ENCODE assay signal across 26 mouse cellular contexts in genomic region chr6:29873654-29874053, GRCm38 (mm10). TPM values are rescaled to one million over a fixed set of nuclear protein-coding genes. Genes with fewer than 3 reads are reported as not detected.
DNase-seq lines count a peak whose midpoint lies in the region; ATAC-seq and TF ChIP-seq lines count a peak whose summit lies in the region.
"Had no signal": no experiment of that assay in that cellular context is flagged by ENCODE, and none has a peak within 500 bp of the region (broad histone marks: within the 10 kb centered on the region; RNA-seq: fewer than 3 reads in every experiment).

No protein-coding gene starts in this region.

- DNase-seq in heart, adult 11 months, result peak; percentile 84
- DNase-seq in heart, postnatal 14 days, result no peak
- DNase-seq in heart, postnatal 36 days, result no peak
- no peak for DNase-seq in liver, embryonic 14.5 days (ENCODE audit: low read depth in 3 of 3, low spot score in 3 of 3)
- no peak for DNase-seq in right cerebral cortex, postnatal 25 days
- DNase-seq: adrenal gland, adult 8-10 months; cerebellum, adult 11-12 months; cerebellum, postnatal 10 days; gastrocnemius, postnatal 10 days; kidney, adult 18-20 months; kidney, postnatal 10 days; lung, adult 2 months; lung, postnatal 14 days; right cerebral cortex, adult 18-20 months; thymus, postnatal 36 days had no signal

- 47% methylated on average over 2 of the region's 2 CpGs for WGBS in heart, embryonic 14.5 days
- 55% methylated on average over 2 of the region's 2 CpGs for WGBS in liver, embryonic 14.5 days (ENCODE audit: insufficient replicate concordance)
- 73% methylated on average over 2 of the region's 2 CpGs for WGBS in kidney, embryonic 14.5 days

- H3K36me3 ChIP-seq in heart, embryonic 14.5 days (ENCODE audit: control insufficient read depth, insufficient read depth, low read length), result no peaks in the 10 kb centered on the region
- no peaks in the 10 kb centered on the region for H3K36me3 ChIP-seq in liver, embryonic 14.5 days (replicated peaks; ENCODE audit: control insufficient read depth, insufficient read depth, low read depth)
- H3K36me3 ChIP-seq in kidney, embryonic 14.5 days (ENCODE audit: control insufficient read depth, insufficient read depth, low read length), result no peaks in the 10 kb centered on the region; the same call in 1 of the 2 replicates
- H3K36me3 ChIP-seq: stomach, embryonic 15.5 days had no signal

- no peak for ATAC-seq in heart, embryonic 14.5 days (ENCODE audit: insufficient number of reproducible peaks, insufficient read depth, low FRiP score, low read depth)
- ATAC-seq in liver, embryonic 14.5 days (ENCODE audit: insufficient read depth), result peak; percentile 66; the same call in 1 of the 2 replicates
- ATAC-seq in kidney, embryonic 14.5 days (ENCODE audit: low FRiP score, low TSS enrichment), result no peak
- ATAC-seq: activated CD4-positive, CD25-positive, alpha-beta regulatory T cell, adult 4 months; forebrain, embryonic 16.5 days; midbrain, embryonic 16.5 days had no signal

- no peak overlapping the region for H3K9ac ChIP-seq in heart, embryonic 14.5 days (ENCODE audit: low read length)
- H3K9ac ChIP-seq in liver, embryonic 14.5 days (replicated peaks), result no peak overlapping the region
- H3K9ac ChIP-seq in kidney, embryonic 14.5 days (ENCODE audit: low read depth, low read length), result no peak overlapping the region
- H3K9ac ChIP-seq: hindbrain, embryonic 13.5 days; neural tube, embryonic 13.5 days; stomach, embryonic 15.5 days had no signal

- no peaks in the 10 kb centered on the region for H3K9me3 ChIP-seq in heart, embryonic 14.5 days (ENCODE audit: control insufficient read depth, low read length)
- no peaks in the 10 kb centered on the region for H3K9me3 ChIP-seq in liver, embryonic 14.5 days (ENCODE audit: control insufficient read depth, low read length)
- no peaks in the 10 kb centered on the region for H3K9me3 ChIP-seq in kidney, embryonic 14.5 days (ENCODE audit: control insufficient read depth, low read length)
- H3K9me3 ChIP-seq: forebrain, embryonic 10.5 days; hindbrain, embryonic 13.5 days; neural tube, embryonic 13.5 days; stomach, embryonic 15.5 days had no signal

- intact Hi-C loops in heart, postnatal 14 days (cut with DNase I), result no loop called here
- intact Hi-C loops in heart, postnatal 36 days (cut with DNase I), result no loop called here

- H3K27me3 ChIP-seq in heart, embryonic 14.5 days (ENCODE audit: control insufficient read depth, insufficient read depth, low read length), result no peaks in the 10 kb centered on the region
- H3K27me3 ChIP-seq in liver, embryonic 14.5 days (ENCODE audit: control insufficient read depth, insufficient read depth, low read length), result no peaks in the 10 kb centered on the region
- H3K27me3 ChIP-seq in kidney, embryonic 14.5 days (ENCODE audit: control insufficient read depth, insufficient read depth, low read length), result no peaks in the 10 kb centered on the region
- H3K27me3 ChIP-seq: hindbrain, embryonic 13.5 days; neural tube, embryonic 13.5 days; stomach, embryonic 15.5 days had no signal

- peak overlapping the region; percentile 64 to 71 for H3K27ac ChIP-seq in heart, embryonic 14.5 days (replicated peaks in 1 of 2; ENCODE audit: control insufficient read depth in 1 of 2, insufficient read depth in 1 of 2, low read depth in 2 of 2, low read length in 2 of 2)
- H3K27ac ChIP-seq in liver, embryonic 14.5 days, result no peak overlapping the region
- no peak overlapping the region for H3K27ac ChIP-seq in kidney, embryonic 14.5 days (ENCODE audit: low read depth, low read length)
- H3K27ac ChIP-seq: forebrain, embryonic 10.5 days; hindbrain, embryonic 13.5 days; neural tube, embryonic 13.5 days; stomach, embryonic 15.5 days had no signal

- peaks cover 12 to 17% of the 10 kb centered on the region in 2 experiments for H3K4me1 ChIP-seq in heart, embryonic 14.5 days (ENCODE audit: control insufficient read depth in 2 of 2, insufficient read depth in 2 of 2, low read length in 2 of 2)
- peaks cover 0 to 4% of the 10 kb centered on the region in 2 experiments; a peak in 2 of 4 replicates for H3K4me1 ChIP-seq in liver, embryonic 14.5 days (replicated peaks; ENCODE audit: control insufficient read depth in 2 of 2, insufficient read depth in 2 of 2, low read length in 1 of 2)
- H3K4me1 ChIP-seq in kidney, embryonic 14.5 days (ENCODE audit: control insufficient read depth, insufficient read depth, low read length), result no peaks in the 10 kb centered on the region
- H3K4me1 ChIP-seq: neural tube, embryonic 13.5 days; stomach, embryonic 15.5 days had no signal

- TF ChIP-seq EP300 in liver, embryonic 14.5 days (IDR thresholded peaks at IDR 0.05; ENCODE audit: low read depth), result no peak

- no peak for TF ChIP-seq CTCF in liver, embryonic 14.5 days (IDR thresholded peaks at IDR 0.05; ENCODE audit: low read depth)

- H3K4me2 ChIP-seq in heart, embryonic 14.5 days (ENCODE audit: low read length), result no peak overlapping the region
- H3K4me2 ChIP-seq in liver, embryonic 14.5 days (ENCODE audit: low read depth), result no peak overlapping the region
- no peak overlapping the region for H3K4me2 ChIP-seq in kidney, embryonic 14.5 days (replicated peaks; ENCODE audit: low read depth, low read length)
- H3K4me2 ChIP-seq: hindbrain, embryonic 13.5 days; neural tube, embryonic 13.5 days; stomach, embryonic 15.5 days had no signal

- no peak overlapping the region for H3K4me3 ChIP-seq in heart, embryonic 14.5 days (ENCODE audit: control insufficient read depth in 1 of 2, insufficient read depth in 1 of 2, low read depth in 1 of 2, low read length in 2 of 2)
- no peak overlapping the region for H3K4me3 ChIP-seq in liver, embryonic 14.5 days (ENCODE audit: insufficient read depth in 1 of 2, low read depth in 2 of 2, low read length in 2 of 2)
- H3K4me3 ChIP-seq in kidney, embryonic 14.5 days (ENCODE audit: low read length), result no peak overlapping the region
- H3K4me3 ChIP-seq: forebrain, embryonic 10.5 days; hindbrain, embryonic 13.5 days; myocyte; neural tube, embryonic 13.5 days; stomach, embryonic 15.5 days had no signal

RNA-seq across cellular contexts. Expression of gene Strip2, which starts 43.2 kb away (rescaled TPM):
- 10 to 100 TPM; 62.5 to 69.9 TPM for total RNA-seq in heart, postnatal 14 days (2021)
- 67.0 and 78.5 TPM in 2 replicates for polyA plus RNA-seq in heart, embryonic 14.5 days (2014; fragmentation: Nextera tagmentation; extraction: Ambion mirVana)
- total RNA-seq in heart, postnatal 36 days (2021), result 10 to 100 TPM; 50.0 to 53.1 TPM
- 0.36 and 0.41 TPM in 2 replicates for polyA plus RNA-seq in liver, embryonic 14.5 days (2012; rRNA removed)
- polyA plus RNA-seq in liver, embryonic 14.5 days (2014; fragmentation: Nextera tagmentation; extraction: Ambion mirVana), result 0.42 and 0.77 TPM in 2 replicates
- polyA plus RNA-seq in kidney, embryonic 14.5 days (2014; fragmentation: Nextera tagmentation; extraction: Ambion mirVana), result 0.87 and 0.99 TPM in 2 replicates
- total RNA-seq: granulocyte monocyte progenitor cell, adult 5-6 weeks had no signal
- polyA plus RNA-seq: activated CD4-positive, CD25-positive, alpha-beta regulatory T cell, adult 4 months had no signal

Comparison
In these comparisons a context has a peak if more than half of its experiments do, and no peak if none do; other contexts are left out.
1. H3K27ac ChIP-seq: peak in heart, embryonic 14.5 days (2 of 2); none in liver, embryonic 14.5 days (single experiment) and kidney, embryonic 14.5 days (single experiment).
2. RNA of gene Strip2, which starts 43.2 kb away (polyA plus RNA-seq): 67.0 to 78.5 TPM in heart, embryonic 14.5 days; 0.87 to 0.99 TPM in kidney, embryonic 14.5 days and 0.36 to 0.77 TPM in liver, embryonic 14.5 days; every median in the first group is over 10 times any median in the second.